Comparison of ENCODE assay signal across 10 mouse cellular contexts in genomic region chrX:135652173-135652772, GRCm38 (mm10). TPM values are rescaled to one million over a fixed set of nuclear protein-coding genes. Genes with fewer than 3 reads are reported as not detected.
A peak's percentile ranks its signal among the peaks of the same experiment; 100 is the strongest.
DNase-seq lines count a peak whose midpoint lies in the region; ATAC-seq and TF ChIP-seq lines count a peak whose summit lies in the region.
"Had no signal": no experiment of that assay in that cellular context is flagged by ENCODE, and none has a peak within 500 bp of the region (broad histone marks: within the 10 kb centered on the region; RNA-seq: fewer than 3 reads in every experiment).

No protein-coding gene starts in this region.

- H3K9ac ChIP-seq in hindbrain, embryonic 14.5 days, result no peak overlapping the region
- H3K9ac ChIP-seq: midbrain, embryonic 12.5 days had no signal

- H3K4me1 ChIP-seq in lung, adult 2 months (ENCODE audit: control insufficient read depth, insufficient read depth, low read length), result no peaks in the 10 kb centered on the region
- no peaks in the 10 kb centered on the region for H3K4me1 ChIP-seq in hindbrain, embryonic 14.5 days (replicated peaks; ENCODE audit: control insufficient read depth, insufficient read depth, low read length)
- H3K4me1 ChIP-seq: midbrain, embryonic 12.5 days had no signal

- DNase-seq in adrenal gland, adult 18-20 months (ENCODE audit: low spot score in 2 of 2), result peak; percentile 17 to 20
- DNase-seq in adrenal gland, adult 8-10 months, result no peak
- peak; percentile 4 for DNase-seq in lung, adult 2 months
- DNase-seq in lung, adult 18-20 months, result no peak
- peak; percentile 26 for DNase-seq in c-Kit-positive CD71-negative TER-119-negative erythroid progenitor cells, embryonic 14.5 days (ENCODE audit: low read depth)
- DNase-seq in hindbrain, embryonic 14.5 days (ENCODE audit: low spot score), result peak; percentile 66
- DNase-seq in lung, postnatal 14 days, result peak; percentile 28
- DNase-seq in spleen, postnatal 14 days (ENCODE audit: low spot score in 2 of 2), result no peak

- H3K27ac ChIP-seq in hindbrain, embryonic 14.5 days, result no peak overlapping the region
- H3K27ac ChIP-seq: midbrain, embryonic 12.5 days had no signal

- H3K9me3 ChIP-seq in hindbrain, embryonic 14.5 days (ENCODE audit: control insufficient read depth, low read length), result no peaks in the 10 kb centered on the region
- H3K9me3 ChIP-seq: midbrain, embryonic 12.5 days had no signal

- peak; percentile 64 for ATAC-seq in hindbrain, embryonic 14.5 days (ENCODE audit: low FRiP score)

- no peak overlapping the region for H3K4me2 ChIP-seq in hindbrain, embryonic 14.5 days (replicated peaks)
- H3K4me2 ChIP-seq: midbrain, embryonic 12.5 days had no signal

- WGBS in lung, adult 2 months, result 43% methylated on average over 9 of the region's 9 CpGs
- 39% methylated on average over 9 of the region's 9 CpGs for WGBS in hindbrain, embryonic 14.5 days

- H3K27me3 ChIP-seq in hindbrain, embryonic 14.5 days (ENCODE audit: control insufficient read depth, insufficient read depth, low read length), result no peaks in the 10 kb centered on the region
- H3K27me3 ChIP-seq: midbrain, embryonic 12.5 days had no signal

- TF ChIP-seq CTCF in lung, adult 2 months (IDR thresholded peaks at IDR 0.05; ENCODE audit: insufficient read depth, low read length), result no peak

- TF ChIP-seq POLR2A in lung, adult 2 months (IDR thresholded peaks at IDR 0.05; ENCODE audit: borderline replicate concordance, extremely low read depth, low read depth, low read length), result no peak

- H3K36me3 ChIP-seq in hindbrain, embryonic 14.5 days (replicated peaks; ENCODE audit: control insufficient read depth, insufficient read depth), result no peaks in the 10 kb centered on the region
- H3K36me3 ChIP-seq: midbrain, embryonic 12.5 days had no signal

- H3K4me3 ChIP-seq in lung, adult 2 months (replicated peaks; ENCODE audit: extremely low read depth, low read depth, low read length), result no peak overlapping the region
- H3K4me3 ChIP-seq in hindbrain, embryonic 14.5 days (replicated peaks; ENCODE audit: low read length), result no peak overlapping the region
- H3K4me3 ChIP-seq: midbrain, embryonic 12.5 days had no signal

RNA-seq across cellular contexts. Expression of gene Prame, which starts 24.8 kb away (rescaled TPM):
- total RNA-seq in adrenal gland, adult 18-20 months (2021), result not detected
- total RNA-seq in adrenal gland, adult 8-10 months (2022), result not detected
- polyA plus RNA-seq in lung, adult 2 months (2012; rRNA removed), result not detected in 2 replicates
- not detected in 2 replicates for polyA plus RNA-seq in hindbrain, embryonic 14.5 days (2014; fragmentation: Nextera tagmentation; extraction: Ambion mirVana)
- polyA plus RNA-seq: C2C12; midbrain, embryonic 12.5 days had no signal

RNA-seq across cellular contexts. Expression of gene Tcp11x2, which starts 41.3 kb away (rescaled TPM):
- not detected for total RNA-seq in adrenal gland, adult 18-20 months (2021)
- total RNA-seq in adrenal gland, adult 8-10 months (2022), result not detected
- polyA plus RNA-seq in lung, adult 2 months (2012; rRNA removed), result not detected in 2 replicates
- polyA plus RNA-seq in hindbrain, embryonic 14.5 days (2014; fragmentation: Nextera tagmentation; extraction: Ambion mirVana), result not detected in 2 replicates
- polyA plus RNA-seq: C2C12; midbrain, embryonic 12.5 days had no signal

RNA-seq across cellular contexts. Expression of gene Nxf7, which starts 53.7 kb away (rescaled TPM):
- not detected for total RNA-seq in adrenal gland, adult 18-20 months (2021)
- total RNA-seq in adrenal gland, adult 8-10 months (2022), result not detected
- polyA plus RNA-seq in lung, adult 2 months (2012; rRNA removed), result 0.21 and 0.23 TPM in 2 replicates
- polyA plus RNA-seq in hindbrain, embryonic 14.5 days (2014; fragmentation: Nextera tagmentation; extraction: Ambion mirVana), result not detected in 2 replicates
- polyA plus RNA-seq: midbrain, embryonic 12.5 days had no signal

Comparison
In these comparisons a context has a peak if more than half of its experiments do, and no peak if none do; other contexts are left out.
1. DNase-seq: peak in adrenal gland, adult 18-20 months (2 of 2), lung, adult 2 months (single experiment), c-Kit-positive CD71-negative TER-119-negative erythroid progenitor cells, embryonic 14.5 days (single experiment), hindbrain, embryonic 14.5 days (single experiment) and lung, postnatal 14 days (single experiment); none in adrenal gland, adult 8-10 months (single experiment), lung, adult 18-20 months (0 of 2) and spleen, postnatal 14 days (0 of 2).